Mouse (Mus musculus): ENCODE measurements around the gene Dis3l.

GRCm38 (mm10) chr9:64385511-64386465, 44.7 kb upstream of the Dis3l start, which contains the start of gene Megf11:
- TF ChIP-seq CTCF (IDR thresholded peaks at IDR 0.05; ENCODE audit: low read depth) (no peak), EP300 (IDR thresholded peaks at IDR 0.05; ENCODE audit: low read depth) (no peak)
